Mouse (Mus musculus): Measurements from ENCODE around the gene Btn2a2. TPM values are rescaled to one million over a fixed set of nuclear protein-coding genes. Genes with fewer than 3 reads are reported as not detected.
"Not testable (repeated sequence)": the region's sequence is repeated elsewhere in the genome, so short reads cannot be mapped to it uniquely, and the experiment has no call there.

Gene Btn2a2
- 0.23 and 0.27 TPM in 2 replicates for polyA plus RNA-seq (2012; rRNA removed)

- peak; percentile 43 for DNase-seq
- H3K27me3 ChIP-seq (ENCODE audit: control insufficient read depth, insufficient read depth, low read length) = no peaks in the 10 kb centered on the region
- TF ChIP-seq CTCF (IDR thresholded peaks at IDR 0.05; ENCODE audit: borderline replicate concordance, control insufficient read depth, extremely low read depth, insufficient read depth, low read length, poor library complexity) (no peak), POLR2A (IDR thresholded peaks at IDR 0.05; ENCODE audit: control insufficient read depth, extremely low read depth, insufficient read depth, low read length, poor library complexity) (no peak)
- H3K4me1 ChIP-seq (replicated peaks; ENCODE audit: control insufficient read depth, insufficient read depth, low read length) = 0 out of 2 replicates have a peak, but pooled peaks cover 5% of the 10 kb centered on the region
- no peak within 1 kb of the TSS for H3K4me3 ChIP-seq (ENCODE audit: control insufficient read depth, insufficient read depth, low read length)
- 17% methylated on average over 14 of the region's 14 CpGs for WGBS
- H3K36me3 ChIP-seq (ENCODE audit: control insufficient read depth, insufficient read depth, low read length) = no peaks in the 10 kb centered on the region
- no peak within 1 kb of the TSS for H3K27ac ChIP-seq (ENCODE audit: control insufficient read depth, insufficient read depth, low read length)
Observed at GRCm38 (mm10) chr13:23488400-23489322, at the start of gene Btn2a2. Gene Btn2a2 (minus strand): TSS chr13:23488857.

GRCm38 (mm10) chr13:23538249-23538648 lies 49.6 kb upstream of the Btn2a2 start:
- Histone ChIP-seq H3K27ac (ENCODE audit: control insufficient read depth, insufficient read depth, low read length) (no peak overlapping the region), H3K27me3 (ENCODE audit: control insufficient read depth, insufficient read depth, low read length) (no peaks in the 10 kb centered on the region), H3K4me1 (replicated peaks; ENCODE audit: control insufficient read depth, insufficient read depth, low read length) (peaks cover 4% of the 10 kb centered on the region), H3K36me3 (ENCODE audit: control insufficient read depth, insufficient read depth, low read length) (no peaks in the 10 kb centered on the region), H3K4me3 (ENCODE audit: control insufficient read depth, insufficient read depth, low read length) (no peak overlapping the region)
- WGBS = 93% methylated on average over 5 of the region's 5 CpGs
- TF ChIP-seq CTCF (IDR thresholded peaks at IDR 0.05; ENCODE audit: borderline replicate concordance, control insufficient read depth, extremely low read depth, insufficient read depth, low read length, poor library complexity) (no peak), POLR2A (IDR thresholded peaks at IDR 0.05; ENCODE audit: control insufficient read depth, extremely low read depth, insufficient read depth, low read length, poor library complexity) (no peak)
- DNase-seq = no peak

GRCm38 (mm10) chr13:23537006-23537710 lies 48.5 kb upstream of the Btn2a2 start:
- no peaks in the 10 kb centered on the region for H3K36me3 ChIP-seq (ENCODE audit: control insufficient read depth, insufficient read depth, low read length)
- H3K4me1 ChIP-seq (replicated peaks; ENCODE audit: control insufficient read depth, insufficient read depth, low read length) = peaks cover 6% of the 10 kb centered on the region
- TF ChIP-seq POLR2A (IDR thresholded peaks at IDR 0.05; ENCODE audit: control insufficient read depth, extremely low read depth, insufficient read depth, low read length, poor library complexity) (no peak), CTCF (IDR thresholded peaks at IDR 0.05; ENCODE audit: borderline replicate concordance, control insufficient read depth, extremely low read depth, insufficient read depth, low read length, poor library complexity) (no peak)
- 56% methylated on average over 3 of the region's 3 CpGs for WGBS
- H3K27me3 ChIP-seq (ENCODE audit: control insufficient read depth, insufficient read depth, low read length) = no peaks in the 10 kb centered on the region
- no peak for DNase-seq
- H3K4me3 ChIP-seq (ENCODE audit: control insufficient read depth, insufficient read depth, low read length) = no peak overlapping the region
- no peak overlapping the region for H3K27ac ChIP-seq (ENCODE audit: control insufficient read depth, insufficient read depth, low read length)

GRCm38 (mm10) chr13:23536076-23536822 lies 47.6 kb upstream of the Btn2a2 start:
- Histone ChIP-seq H3K4me1 (replicated peaks; ENCODE audit: control insufficient read depth, insufficient read depth, low read length) (peaks cover 6% of the 10 kb centered on the region), H3K27me3 (ENCODE audit: control insufficient read depth, insufficient read depth, low read length) (no peaks in the 10 kb centered on the region), H3K27ac (ENCODE audit: control insufficient read depth, insufficient read depth, low read length) (no peak overlapping the region), H3K36me3 (ENCODE audit: control insufficient read depth, insufficient read depth, low read length) (no peaks in the 10 kb centered on the region), H3K4me3 (ENCODE audit: control insufficient read depth, insufficient read depth, low read length) (no peak overlapping the region)
- TF ChIP-seq CTCF (IDR thresholded peaks at IDR 0.05; ENCODE audit: borderline replicate concordance, control insufficient read depth, extremely low read depth, insufficient read depth, low read length, poor library complexity) (no peak), POLR2A (IDR thresholded peaks at IDR 0.05; ENCODE audit: control insufficient read depth, extremely low read depth, insufficient read depth, low read length, poor library complexity) (no peak)
- 38% methylated on average over 7 of the region's 7 CpGs for WGBS
- no peak for DNase-seq

GRCm38 (mm10) chr13:23535137-23536075 lies 46.7 kb upstream of the Btn2a2 start, which contains the start of gene Hist1h3g:
Gene Hist1h3g (plus strand): TSS chr13:23535422.
- peak; percentile 92 for DNase-seq
- H3K4me3 ChIP-seq (ENCODE audit: control insufficient read depth, insufficient read depth, low read length) = peak within 1 kb of the TSS; percentile 51
- WGBS = under 1% methylated on average over 49 of the region's 62 CpGs
- H3K36me3 ChIP-seq (ENCODE audit: control insufficient read depth, insufficient read depth, low read length); H3K4me1 ChIP-seq (replicated peaks; ENCODE audit: control insufficient read depth, insufficient read depth, low read length); H3K27me3 ChIP-seq (ENCODE audit: control insufficient read depth, insufficient read depth, low read length): not testable (repeated sequence)
- H3K27ac ChIP-seq (ENCODE audit: control insufficient read depth, insufficient read depth, low read length) = peak within 1 kb of the TSS; percentile 80
- TF ChIP-seq POLR2A (IDR thresholded peaks at IDR 0.05; ENCODE audit: control insufficient read depth, extremely low read depth, insufficient read depth, low read length, poor library complexity) = peak; percentile 69; the same call in 1 of the 2 replicates

Measured in thymus, adult 2 months (tissue).